Mouse (Mus musculus): Measurements from ENCODE around the gene Adar. TPM values are rescaled to one million over a fixed set of nuclear protein-coding genes. Genes with fewer than 3 reads are reported as not detected.

Adar gene
- polyA plus RNA-seq, 1 experiment: 24.1 TPM

DNA sequence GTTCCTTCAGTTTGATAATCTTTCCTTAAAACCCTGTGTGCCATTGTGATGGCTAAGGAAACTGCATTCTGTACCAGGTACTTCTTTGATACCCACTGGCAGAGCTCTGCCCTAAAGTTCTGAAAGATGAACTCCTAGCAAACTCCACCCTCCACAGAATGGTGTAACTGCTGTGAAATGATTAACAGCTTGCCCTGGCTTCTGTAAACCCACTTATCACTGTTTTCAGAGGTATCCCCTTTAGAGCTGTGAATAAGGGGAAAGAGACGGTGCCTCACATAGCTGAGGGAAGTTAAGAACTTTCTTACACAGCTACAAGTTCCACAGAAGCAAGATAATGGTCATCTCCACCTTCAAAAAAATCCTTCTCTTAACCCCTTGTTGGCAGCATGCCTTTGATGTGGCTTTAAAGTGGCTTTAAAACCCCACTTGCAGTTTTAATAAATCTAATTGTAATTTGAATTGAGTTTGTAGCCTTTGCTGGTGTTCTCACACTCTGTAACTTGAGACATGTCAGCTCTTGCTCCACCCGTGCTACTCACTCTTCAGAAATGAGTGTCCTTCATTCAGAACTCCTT is 55.7 kb downstream of the Adar start:
- Histone ChIP-seq H3K4me3 (ENCODE audit: insufficient read depth, low read length) (no peak overlapping the region), H3K4me1 (ENCODE audit: control insufficient read depth, insufficient read depth, low read length) (no peaks in the 10 kb centered on the region; the same call in 1 of the 2 replicates), H3K27ac (ENCODE audit: insufficient read depth, low read length) (no peak overlapping the region)
- no peak for TF ChIP-seq CTCF (IDR thresholded peaks at IDR 0.05; ENCODE audit: borderline replicate concordance, insufficient read depth, low read length)
- TF ChIP-seq POLR2A (IDR thresholded peaks at IDR 0.05; ENCODE audit: low read depth, low read length): no peak

DNA sequence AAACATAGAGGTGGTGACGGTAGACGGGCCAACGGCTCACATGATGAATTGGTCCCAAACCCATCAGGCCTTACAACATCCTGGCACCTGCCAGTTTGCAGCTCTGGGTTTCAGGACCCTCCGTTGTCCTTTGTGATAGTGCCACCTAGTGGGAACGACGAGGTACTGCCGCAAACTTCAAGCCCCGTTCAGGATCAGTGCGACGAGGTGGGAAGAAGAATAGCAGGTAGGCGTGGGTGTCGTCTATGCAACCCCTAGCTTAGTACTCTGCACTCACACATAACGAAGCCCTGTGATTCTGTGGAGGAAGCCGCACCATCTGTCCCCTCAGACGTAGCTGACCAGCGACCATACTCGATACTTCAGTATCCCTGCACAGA is 57.8 kb downstream of the Adar start:
- TF ChIP-seq POLR2A (IDR thresholded peaks at IDR 0.05; ENCODE audit: low read depth, low read length) (no peak), CTCF (IDR thresholded peaks at IDR 0.05; ENCODE audit: borderline replicate concordance, insufficient read depth, low read length) (peak; percentile 88)
- H3K4me1 ChIP-seq (ENCODE audit: control insufficient read depth, insufficient read depth, low read length): no peaks in the 10 kb centered on the region; the same call in 1 of the 2 replicates
- H3K4me3 ChIP-seq (ENCODE audit: insufficient read depth, low read length): peak overlapping the region; percentile 58
- H3K27ac ChIP-seq (ENCODE audit: insufficient read depth, low read length): peak overlapping the region; percentile 59

DNA sequence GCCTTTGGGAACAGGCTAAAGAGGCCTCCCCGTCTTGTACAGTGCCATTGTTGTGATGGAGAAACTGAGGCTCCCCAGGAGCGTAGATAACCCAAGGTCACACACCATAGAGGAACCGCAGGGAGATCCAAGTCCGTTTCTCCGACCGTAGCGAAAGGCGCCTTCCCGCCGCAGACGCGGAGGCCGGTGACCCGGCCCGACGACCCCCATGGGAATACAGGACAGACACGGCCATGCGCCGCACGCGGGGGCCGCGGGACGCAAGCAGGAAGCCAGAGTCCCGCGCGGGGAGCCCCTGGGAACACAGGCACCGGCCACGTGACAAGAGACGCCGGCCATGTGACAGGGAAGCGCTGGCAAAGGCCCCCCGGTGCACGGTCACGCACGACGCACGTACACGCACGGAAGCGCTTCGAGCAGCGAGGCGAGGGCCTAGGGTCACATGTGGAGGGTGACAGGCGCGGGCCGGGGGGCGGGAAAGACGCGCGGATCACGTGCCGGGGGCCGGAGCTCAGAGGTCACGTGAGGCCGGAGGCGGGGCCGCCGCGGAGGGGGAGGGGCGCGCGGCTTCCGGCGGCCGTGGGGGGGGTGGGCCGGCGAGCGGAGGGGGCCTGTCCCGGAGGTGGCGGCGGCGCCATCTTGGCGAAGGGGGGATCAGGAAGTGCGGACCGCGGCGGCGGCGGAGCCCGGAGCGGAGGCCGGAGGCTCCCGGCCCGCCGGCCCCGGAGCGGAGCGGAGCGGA is 58.3 kb downstream of the Adar start, which contains the start of gene Ube2q1:
TSS of gene Ube2q1 (plus strand) at position 649 of the 742 bp plus-strand sequence.
- no peak for TF ChIP-seq CTCF (IDR thresholded peaks at IDR 0.05; ENCODE audit: borderline replicate concordance, insufficient read depth, low read length)
- TF ChIP-seq POLR2A (IDR thresholded peaks at IDR 0.05; ENCODE audit: low read depth, low read length): peak; percentile 56; the same call in 1 of the 2 replicates
- H3K27ac ChIP-seq (ENCODE audit: insufficient read depth, low read length): peak within 1 kb of the TSS; percentile 59
- H3K4me1 ChIP-seq (ENCODE audit: control insufficient read depth, insufficient read depth, low read length): no peaks in the 10 kb centered on the region; the same call in 1 of the 2 replicates
- H3K4me3 ChIP-seq (ENCODE audit: insufficient read depth, low read length): peak within 1 kb of the TSS; percentile 75

DNA sequence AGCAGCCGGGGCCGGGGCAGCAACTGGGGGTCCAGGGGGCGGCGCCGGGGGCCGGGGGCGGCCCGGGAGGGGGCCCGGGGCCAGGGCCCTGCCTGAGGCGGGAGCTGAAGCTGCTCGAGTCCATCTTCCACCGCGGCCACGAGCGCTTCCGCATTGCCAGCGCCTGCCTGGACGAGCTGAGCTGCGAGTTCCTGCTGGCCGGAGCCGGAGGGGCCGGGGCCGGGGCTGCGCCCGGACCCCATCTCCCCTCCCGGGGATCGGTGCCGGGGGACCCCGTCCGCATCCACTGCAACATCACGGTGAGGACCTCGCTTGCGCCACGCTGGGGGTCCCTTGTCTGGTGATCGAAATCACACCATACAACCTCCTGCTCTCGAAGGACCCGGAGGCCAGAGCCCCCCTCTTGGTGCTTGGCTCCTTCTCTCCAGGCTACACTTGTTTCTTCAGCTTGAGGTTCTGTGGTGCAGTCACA is 59.0 kb downstream of the Adar start:
- Histone ChIP-seq H3K4me3 (ENCODE audit: insufficient read depth, low read length) (peak overlapping the region; percentile 75), H3K27ac (ENCODE audit: insufficient read depth, low read length) (peak overlapping the region; percentile 1), H3K4me1 (ENCODE audit: control insufficient read depth, insufficient read depth, low read length) (no peaks in the 10 kb centered on the region; the same call in 1 of the 2 replicates)
- TF ChIP-seq CTCF (IDR thresholded peaks at IDR 0.05; ENCODE audit: borderline replicate concordance, insufficient read depth, low read length): no peak
- no peak for TF ChIP-seq POLR2A (IDR thresholded peaks at IDR 0.05; ENCODE audit: low read depth, low read length)

DNA sequence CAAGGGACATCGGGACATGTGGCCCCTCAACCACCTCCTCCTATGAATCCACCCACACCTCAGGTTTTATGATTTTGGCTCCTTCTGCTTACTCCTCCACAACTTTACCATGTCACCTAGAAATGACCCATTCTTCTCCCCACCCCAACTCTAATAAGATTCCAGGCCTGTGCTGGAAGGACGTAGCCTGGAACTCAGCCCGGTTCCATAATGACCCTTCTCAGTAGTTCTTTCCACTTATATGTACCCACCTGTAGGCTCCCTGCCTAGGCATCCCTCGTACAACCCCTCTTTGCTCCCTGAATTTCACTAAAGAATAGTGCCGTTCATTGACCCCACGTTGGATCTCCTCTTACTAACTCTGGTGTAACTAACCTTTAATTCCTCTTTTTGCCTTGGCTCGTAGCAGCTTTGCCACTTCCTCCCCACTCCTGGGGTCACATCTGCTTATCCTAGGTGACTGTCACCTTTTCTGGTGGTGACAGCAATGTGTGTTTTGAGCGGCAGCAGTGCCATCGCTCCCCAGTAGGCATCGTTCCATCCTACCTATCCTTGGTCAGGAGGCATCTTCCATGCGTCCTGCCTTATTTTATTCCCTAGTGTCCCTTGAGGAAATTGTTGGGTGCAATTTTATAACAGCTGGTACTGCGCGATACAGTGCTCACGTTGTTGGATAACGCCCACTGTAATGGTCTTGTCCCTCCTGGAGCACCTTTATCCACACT is 59.6 kb downstream of the Adar start:
- TF ChIP-seq CTCF (IDR thresholded peaks at IDR 0.05; ENCODE audit: borderline replicate concordance, insufficient read depth, low read length) (no peak), POLR2A (IDR thresholded peaks at IDR 0.05; ENCODE audit: low read depth, low read length) (no peak)
- Histone ChIP-seq H3K4me1 (ENCODE audit: control insufficient read depth, insufficient read depth, low read length) (no peaks in the 10 kb centered on the region; the same call in 1 of the 2 replicates), H3K4me3 (ENCODE audit: insufficient read depth, low read length) (peak overlapping the region; percentile 75), H3K27ac (ENCODE audit: insufficient read depth, low read length) (no peak overlapping the region)

DNA sequence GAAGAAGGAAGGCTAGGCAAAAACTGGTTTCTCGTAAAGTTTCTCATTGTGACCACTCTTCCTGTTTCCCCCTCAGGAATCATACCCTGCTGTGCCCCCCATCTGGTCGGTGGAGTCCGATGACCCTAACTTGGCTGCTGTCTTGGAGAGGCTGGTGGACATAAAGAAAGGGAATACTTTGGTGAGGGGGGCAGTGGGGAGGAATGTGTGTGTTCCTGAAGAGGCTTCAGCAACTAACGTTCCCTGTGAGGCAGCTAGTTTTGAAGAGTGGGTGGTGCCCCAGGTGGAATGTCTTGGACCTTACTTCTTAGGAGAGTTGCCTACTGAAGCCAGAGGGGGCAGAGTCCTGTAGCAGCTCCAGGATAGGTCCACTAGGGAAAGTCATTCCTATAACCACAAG is 61.2 kb downstream of the Adar start:
- Histone ChIP-seq H3K27ac (ENCODE audit: insufficient read depth, low read length) (no peak overlapping the region), H3K4me1 (ENCODE audit: control insufficient read depth, insufficient read depth, low read length) (no peaks in the 10 kb centered on the region; the same call in 1 of the 2 replicates), H3K4me3 (ENCODE audit: insufficient read depth, low read length) (no peak overlapping the region)
- TF ChIP-seq POLR2A (IDR thresholded peaks at IDR 0.05; ENCODE audit: low read depth, low read length): no peak
- TF ChIP-seq CTCF (IDR thresholded peaks at IDR 0.05; ENCODE audit: borderline replicate concordance, insufficient read depth, low read length): no peak

DNA sequence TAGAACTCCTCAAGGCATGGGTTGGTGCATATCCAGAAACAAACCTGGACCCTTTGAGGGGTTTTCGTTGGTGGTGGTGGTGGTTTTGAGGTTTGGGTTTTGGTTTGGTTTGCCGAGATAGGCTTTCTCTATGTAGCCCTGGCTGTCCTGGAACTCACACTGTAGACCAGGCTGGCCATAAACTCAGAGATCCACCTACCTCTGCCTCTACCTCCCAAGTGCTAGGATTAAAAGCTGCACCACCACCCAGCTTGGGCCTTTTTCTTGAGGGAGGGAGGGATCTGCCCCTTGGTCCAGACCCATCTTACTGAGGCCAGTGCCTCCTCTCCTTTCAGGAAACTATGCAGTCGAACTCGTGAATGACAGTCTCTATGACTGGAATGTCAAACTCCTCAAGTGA is 65.3 kb downstream of the Adar start:
- no peak overlapping the region for H3K4me3 ChIP-seq (ENCODE audit: insufficient read depth, low read length)
- H3K27ac ChIP-seq (ENCODE audit: insufficient read depth, low read length): no peak overlapping the region
- no peak for TF ChIP-seq POLR2A (IDR thresholded peaks at IDR 0.05; ENCODE audit: low read depth, low read length)
- no peak for TF ChIP-seq CTCF (IDR thresholded peaks at IDR 0.05; ENCODE audit: borderline replicate concordance, insufficient read depth, low read length)
- H3K4me1 ChIP-seq (ENCODE audit: control insufficient read depth, insufficient read depth, low read length): no peaks in the 10 kb centered on the region

DNA sequence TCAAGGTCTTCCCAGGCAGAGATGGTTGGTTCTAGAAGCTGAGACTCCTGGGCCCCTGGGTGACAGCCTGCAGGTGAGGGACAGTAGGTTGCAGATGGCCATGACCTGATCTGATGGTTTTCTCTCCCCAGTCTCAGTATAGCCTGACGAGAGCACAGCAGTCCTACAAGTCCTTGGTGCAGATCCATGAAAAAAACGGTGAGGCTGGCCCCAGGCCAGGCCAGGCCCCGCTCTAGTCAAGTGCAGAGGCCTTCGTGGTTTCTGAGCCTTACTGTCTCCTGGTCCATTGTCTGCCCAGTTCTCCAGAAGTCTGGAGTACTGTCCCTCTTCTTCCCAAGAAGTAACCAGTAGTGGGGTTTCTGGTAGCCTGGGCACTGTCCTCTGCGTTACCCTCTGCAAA is 66.8 kb downstream of the Adar start:
- Histone ChIP-seq H3K4me3 (ENCODE audit: insufficient read depth, low read length) (no peak overlapping the region), H3K4me1 (ENCODE audit: control insufficient read depth, insufficient read depth, low read length) (no peaks in the 10 kb centered on the region), H3K27ac (ENCODE audit: insufficient read depth, low read length) (no peak overlapping the region)
- TF ChIP-seq CTCF (IDR thresholded peaks at IDR 0.05; ENCODE audit: borderline replicate concordance, insufficient read depth, low read length) (no peak), POLR2A (IDR thresholded peaks at IDR 0.05; ENCODE audit: low read depth, low read length) (no peak)

DNA sequence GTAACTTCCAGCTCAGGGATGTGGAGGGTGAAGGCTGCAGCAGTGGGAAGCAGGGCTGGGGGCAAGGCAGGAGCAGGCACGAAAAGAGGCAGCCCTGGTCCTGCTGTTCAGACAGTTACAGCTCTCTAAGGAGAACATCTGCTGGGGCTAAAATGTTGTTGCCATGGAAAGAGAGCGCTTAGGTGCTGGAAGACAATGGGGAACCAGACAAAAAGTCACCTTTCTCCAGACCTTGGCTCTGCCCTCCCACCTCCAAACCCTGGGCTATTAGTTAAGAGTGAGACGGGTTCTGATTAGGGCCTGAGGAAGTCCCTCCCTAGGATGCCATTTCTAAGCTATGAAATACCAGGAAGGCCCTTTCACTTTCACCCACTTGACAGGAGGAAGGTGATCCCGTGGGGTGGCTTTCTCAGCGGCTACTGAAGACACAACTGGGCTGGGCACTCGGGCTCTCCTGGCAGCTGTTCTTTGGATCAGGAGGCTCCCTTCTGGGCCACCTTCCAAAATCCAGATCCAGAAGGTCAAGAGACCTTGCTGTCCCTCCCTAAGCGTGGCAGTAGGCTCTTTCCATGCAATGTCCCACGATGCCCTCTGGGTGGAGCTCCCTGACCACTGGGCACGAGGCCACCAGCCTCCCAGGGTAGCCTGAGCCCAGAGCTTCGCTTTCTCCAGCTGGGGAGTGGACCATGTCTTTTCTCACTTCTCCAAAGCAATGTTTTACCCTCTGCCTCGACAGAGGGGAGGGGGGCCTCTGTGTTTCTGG is 70.3 kb downstream of the Adar start:
- no peak overlapping the region for H3K4me3 ChIP-seq (ENCODE audit: insufficient read depth, low read length)
- H3K27ac ChIP-seq (ENCODE audit: insufficient read depth, low read length): no peak overlapping the region
- TF ChIP-seq POLR2A (IDR thresholded peaks at IDR 0.05; ENCODE audit: low read depth, low read length) (no peak), CTCF (IDR thresholded peaks at IDR 0.05; ENCODE audit: borderline replicate concordance, insufficient read depth, low read length) (peak; percentile 95)
- H3K4me1 ChIP-seq (ENCODE audit: control insufficient read depth, insufficient read depth, low read length): no peaks in the 10 kb centered on the region

Data from embryonic fibroblast, embryonic 13.5 days (primary cell).